Mouse (Mus musculus): ENCODE results near the gene Ggnbp2.

- no peak for TF ChIP-seq POLR2A (IDR thresholded peaks at IDR 0.05; ENCODE audit: insufficient read depth, low read depth, low read length)
- no peak for TF ChIP-seq CTCF (IDR thresholded peaks at IDR 0.05; ENCODE audit: insufficient read depth, low read depth, low read length)
Measured at GRCm38 (mm10) chr11:84919276-84919675, 48.7 kb upstream of the Ggnbp2 start.

All from olfactory bulb, adult 2 months (tissue).